Mouse (Mus musculus) MN1 (cell line): Measurements from ENCODE around the gene Cadps2.

ENCODE experiments used
- DNase-seq: peaks from one replicate; pipeline ENCODE4 v3.0.0-alpha.2; 2016; ENCODE audit warnings: low spot score

Gene Cadps2

GRCm38 (mm10) chr6:23762204-23762603 lies 77.0 kb downstream of the Cadps2 start:
- DNase-seq: no peak

DNA sequence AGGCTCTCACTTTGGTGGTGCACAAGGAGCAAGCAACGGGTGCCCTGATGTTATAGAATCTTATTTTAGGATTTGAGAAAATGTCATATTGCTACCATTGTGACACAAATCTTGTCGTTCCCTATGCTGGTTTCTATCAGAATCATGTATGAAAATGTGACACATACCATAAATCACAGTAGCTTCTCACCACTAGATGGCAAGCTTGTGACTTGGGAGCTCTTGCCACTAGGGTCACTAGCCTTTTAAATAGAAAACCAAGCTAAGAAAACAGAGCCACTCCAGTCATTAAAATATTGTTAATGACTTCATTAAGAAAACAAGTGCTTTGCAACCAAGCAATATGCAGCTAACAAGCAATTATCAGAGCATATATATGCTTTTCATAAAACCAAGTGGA lies 81.0 kb downstream of the Cadps2 start:
- DNase-seq: no peak

GRCm38 (mm10) chr6:23748823-23749222 lies 90.4 kb downstream of the Cadps2 start:
- no peak for DNase-seq

DNA sequence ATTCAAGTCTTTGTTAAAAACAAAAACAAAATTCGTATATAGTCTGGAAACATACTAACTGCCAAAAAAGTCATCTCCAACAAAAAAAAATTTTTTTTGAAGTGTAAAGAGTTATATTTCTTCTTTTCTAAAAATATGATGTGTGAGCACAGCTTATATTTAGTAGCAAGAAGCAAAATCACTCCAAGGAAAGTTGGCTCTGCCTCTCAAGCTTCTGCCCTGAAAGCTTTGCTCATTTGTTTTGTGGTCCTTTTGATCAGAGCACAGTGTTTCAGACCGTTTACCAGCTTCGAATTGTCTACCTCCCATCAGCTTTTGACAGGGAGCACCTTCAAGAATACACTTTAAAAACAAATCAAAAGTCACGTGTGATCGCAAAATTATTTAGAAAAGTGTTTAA lies 99.2 kb downstream of the Cadps2 start:
- no peak for DNase-seq

DNA sequence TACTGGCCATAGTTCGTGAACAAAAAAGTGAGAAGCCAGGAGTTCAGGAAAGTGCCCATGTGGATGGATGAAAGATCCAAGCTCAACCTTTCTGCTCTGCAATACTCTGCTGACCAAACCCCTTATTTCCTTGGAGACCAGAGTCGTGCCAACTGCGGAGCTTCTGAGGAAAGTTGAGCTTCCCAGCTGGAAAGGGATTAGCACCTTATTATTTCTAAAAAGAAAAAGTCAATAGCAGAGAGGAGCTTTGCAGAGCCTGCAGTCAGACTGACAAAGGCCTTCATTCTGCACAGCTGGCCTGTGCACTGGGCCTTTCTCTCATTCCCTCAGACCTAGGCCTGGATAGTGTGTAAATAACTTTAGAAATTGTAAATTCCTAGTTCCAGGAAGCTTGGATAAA lies 106.5 kb downstream of the Cadps2 start:
- no peak for DNase-seq

DNA sequence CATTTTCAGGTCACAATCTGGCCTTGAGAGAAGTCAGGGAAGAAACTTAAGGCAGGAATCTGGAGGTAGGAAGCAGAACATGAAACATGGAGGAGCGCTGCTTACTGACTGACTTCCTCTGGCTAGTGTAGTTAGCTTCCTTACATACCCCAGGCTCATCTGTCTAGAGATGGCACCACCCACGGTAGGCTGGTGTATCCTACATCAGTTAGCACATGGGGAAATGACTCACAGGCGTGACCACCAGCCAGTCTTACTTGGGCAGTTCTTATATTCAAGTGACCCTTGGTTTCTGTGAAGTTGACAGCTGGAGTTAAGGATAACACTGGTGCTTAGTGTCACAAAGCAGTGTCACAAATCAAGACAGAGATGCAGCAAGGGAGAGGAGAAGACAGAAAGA lies 110.6 kb downstream of the Cadps2 start:
- DNase-seq: no peak

GRCm38 (mm10) chr6:23723697-23724096 lies 115.5 kb downstream of the Cadps2 start:
- no peak for DNase-seq

DNA sequence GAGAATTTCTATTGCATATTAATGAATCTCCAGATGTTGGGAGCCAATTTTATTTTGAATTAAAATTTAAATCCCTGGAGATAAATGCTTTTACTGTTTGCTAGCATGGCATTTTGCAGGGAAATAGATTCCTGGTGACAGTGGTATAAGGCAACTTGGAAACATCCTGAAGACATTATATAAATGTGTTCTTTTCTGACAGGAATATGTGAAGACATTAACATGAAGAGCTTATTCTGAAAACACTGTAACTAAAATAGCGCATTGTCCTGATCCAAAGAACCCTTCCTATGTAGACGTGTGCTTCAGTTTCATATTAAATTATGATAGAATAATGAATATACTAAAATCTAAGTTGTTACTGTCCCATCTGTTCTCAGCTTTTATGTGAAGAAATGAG lies 118.8 kb downstream of the Cadps2 start:
- no peak for DNase-seq

DNA sequence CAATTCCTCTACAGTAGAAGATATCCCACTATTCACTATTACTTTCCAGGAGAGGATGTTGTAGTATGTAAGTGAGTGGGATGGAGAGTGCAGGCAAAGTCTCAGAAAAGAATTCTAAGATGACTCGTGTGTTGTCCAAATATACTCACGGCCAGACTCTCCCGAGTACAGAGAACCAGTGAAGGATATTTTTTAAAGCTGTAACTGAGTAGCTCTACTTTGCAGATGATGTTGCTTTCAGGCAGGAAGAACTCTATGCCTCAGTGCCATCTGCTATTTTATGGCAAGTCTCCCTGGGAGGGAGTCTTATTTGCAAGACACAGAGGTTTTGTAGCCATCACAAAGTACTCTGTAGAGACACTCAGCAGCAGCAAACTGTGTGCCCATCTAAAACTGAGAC lies 131.7 kb downstream of the Cadps2 start:
- no peak for DNase-seq

DNA sequence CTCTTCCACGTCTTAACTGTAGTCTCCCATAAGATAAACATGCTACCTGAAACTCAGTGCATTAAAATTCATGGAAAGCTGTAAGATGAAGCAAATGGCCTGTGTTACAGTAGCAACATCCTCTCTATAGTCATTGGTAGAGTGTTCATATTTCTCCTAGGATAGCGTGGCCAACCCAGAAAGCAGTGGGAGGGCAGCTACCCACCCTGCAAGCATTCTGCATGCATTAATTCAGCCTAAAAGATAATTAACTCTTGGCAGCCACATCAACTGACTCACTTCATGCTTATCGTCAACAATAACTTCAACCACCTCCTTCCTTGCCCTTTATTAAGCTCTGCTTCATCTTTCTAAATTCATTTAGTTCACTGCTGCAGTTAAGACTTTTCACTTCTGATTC lies 138.3 kb downstream of the Cadps2 start:
- no peak for DNase-seq

GRCm38 (mm10) chr6:23678172-23678571 lies 161.0 kb downstream of the Cadps2 start:
- DNase-seq: no peak

- DNase-seq: no peak
Measured at GRCm38 (mm10) chr6:23655036-23655435, 184.2 kb downstream of the Cadps2 start, which contains the start of gene Rnf148. Gene Rnf148 (minus strand): TSS chr6:23655136.

- no peak for DNase-seq
Measured at GRCm38 (mm10) chr6:23650205-23650604, 189.0 kb downstream of the Cadps2 start, which contains the start of gene Rnf133. Gene Rnf133 (minus strand): TSS chr6:23650305.

- DNase-seq: no peak
Measured at GRCm38 (mm10) chr6:23648732-23649131, 190.5 kb downstream of the Cadps2 start.

DNA sequence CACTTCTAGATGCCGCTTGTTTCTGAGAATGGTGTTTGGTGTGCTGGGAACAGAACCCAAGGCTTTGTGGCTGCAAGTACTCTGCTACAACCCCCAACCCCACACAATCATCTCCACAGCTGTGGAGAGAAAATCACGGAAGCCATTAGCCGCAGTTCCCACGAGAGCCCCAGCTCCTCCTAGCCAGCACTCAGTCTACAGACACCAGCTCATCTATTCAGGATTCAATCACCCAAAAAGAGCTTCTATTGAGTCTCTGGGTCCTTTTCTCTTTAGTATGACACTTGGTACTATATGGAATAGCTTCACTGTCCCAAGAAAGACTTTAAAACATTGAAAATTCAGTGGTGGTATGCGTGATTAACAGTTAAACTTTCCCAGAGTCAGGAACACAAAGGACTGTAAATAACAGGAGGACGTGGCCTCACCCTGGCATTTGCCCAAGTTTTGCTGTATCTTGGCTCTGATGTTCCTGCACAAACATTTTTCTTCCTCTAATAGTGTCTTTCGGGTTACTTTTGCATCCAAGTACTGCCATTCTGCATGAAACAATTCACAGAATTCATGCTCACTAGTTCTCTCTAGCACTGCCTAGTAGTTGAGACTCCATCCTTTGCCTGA lies 191.5 kb downstream of the Cadps2 start:
- DNase-seq: no peak

GRCm38 (mm10) chr6:23637081-23637480 lies 202.1 kb downstream of the Cadps2 start:
- no peak for DNase-seq

DNA sequence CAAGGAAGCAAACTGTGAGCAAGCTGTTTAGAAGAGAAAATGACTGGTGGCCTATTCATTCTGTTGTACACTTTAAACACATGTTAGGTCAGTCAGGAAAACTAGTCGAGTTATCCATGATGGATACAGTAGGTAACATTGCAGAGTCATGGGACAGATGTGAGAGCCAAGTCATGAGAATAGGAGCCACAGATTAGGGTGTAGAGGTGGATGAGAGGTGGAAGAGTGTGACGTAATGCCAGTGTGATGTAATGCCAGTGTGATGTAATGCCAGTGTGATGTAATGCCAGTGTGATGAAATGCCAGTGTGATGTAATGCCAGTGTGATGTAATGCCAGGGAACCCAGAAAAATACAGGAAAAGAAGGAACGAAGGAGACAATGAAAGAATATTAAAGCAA lies 204.0 kb downstream of the Cadps2 start:
- DNase-seq: no peak

DNA sequence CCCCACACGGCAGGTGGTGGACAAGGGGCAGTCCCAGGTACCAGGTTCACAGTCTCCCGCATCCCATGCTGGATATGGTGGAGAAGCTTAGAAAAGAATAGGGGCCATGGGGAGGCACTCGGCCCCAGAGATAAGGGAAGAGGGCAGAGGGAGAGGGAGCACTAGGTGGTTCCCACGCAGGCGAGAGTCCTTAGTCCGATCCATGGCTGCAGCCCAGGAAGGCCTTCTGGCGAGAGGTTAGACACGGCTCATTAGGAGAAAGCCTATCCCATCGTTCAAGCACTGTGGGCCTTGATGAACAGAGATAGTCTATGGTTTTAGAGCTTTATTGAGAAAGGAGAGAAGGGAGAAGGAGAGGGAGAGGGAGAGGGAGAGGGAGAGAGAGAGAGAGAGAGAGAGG lies 205.2 kb downstream of the Cadps2 start:
- DNase-seq: no peak

- no peak for DNase-seq
Measured at GRCm38 (mm10) chr6:23630465-23630864, 208.8 kb downstream of the Cadps2 start.

GRCm38 (mm10) chr6:23575102-23575501 lies 264.1 kb downstream of the Cadps2 start:
- no peak for DNase-seq

DNA sequence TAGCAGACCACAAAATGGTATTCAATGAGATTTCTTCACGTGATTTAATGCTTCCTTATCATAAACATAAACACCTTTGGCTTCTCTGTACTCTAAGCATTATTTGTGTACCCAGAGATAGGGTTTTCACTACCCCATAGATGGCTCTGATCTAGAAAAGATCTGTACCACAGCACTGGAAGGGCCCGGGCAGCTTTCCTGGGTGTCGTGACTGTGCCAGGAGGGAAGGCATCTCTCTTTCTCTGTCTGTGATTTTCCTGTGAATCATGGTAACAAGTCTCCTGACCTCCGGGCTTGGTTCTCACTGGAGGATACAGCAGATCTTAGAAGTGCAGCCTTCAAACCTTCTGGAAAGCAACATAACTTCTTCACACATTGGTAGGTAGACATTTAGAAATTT lies 265.5 kb downstream of the Cadps2 start:
- DNase-seq: no peak

DNA sequence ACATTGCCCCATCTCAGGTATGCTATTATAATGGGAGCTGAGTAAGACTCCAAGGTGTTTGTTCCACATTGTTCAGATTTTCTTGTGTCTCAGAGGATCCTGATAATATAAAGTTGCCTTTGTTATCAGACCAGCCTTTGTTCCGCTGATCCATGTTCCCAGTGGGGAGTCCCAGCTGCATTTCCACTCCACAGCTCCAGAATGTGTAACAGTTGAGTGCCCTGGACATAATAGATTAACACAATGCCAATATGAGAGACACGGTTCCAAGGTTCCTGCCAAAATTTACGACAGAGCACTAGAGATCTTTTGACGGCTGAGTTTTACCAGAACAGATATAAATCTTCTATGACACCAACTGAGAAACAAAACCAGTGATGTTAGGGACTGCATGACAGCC lies 266.8 kb downstream of the Cadps2 start:
- no peak for DNase-seq

DNA sequence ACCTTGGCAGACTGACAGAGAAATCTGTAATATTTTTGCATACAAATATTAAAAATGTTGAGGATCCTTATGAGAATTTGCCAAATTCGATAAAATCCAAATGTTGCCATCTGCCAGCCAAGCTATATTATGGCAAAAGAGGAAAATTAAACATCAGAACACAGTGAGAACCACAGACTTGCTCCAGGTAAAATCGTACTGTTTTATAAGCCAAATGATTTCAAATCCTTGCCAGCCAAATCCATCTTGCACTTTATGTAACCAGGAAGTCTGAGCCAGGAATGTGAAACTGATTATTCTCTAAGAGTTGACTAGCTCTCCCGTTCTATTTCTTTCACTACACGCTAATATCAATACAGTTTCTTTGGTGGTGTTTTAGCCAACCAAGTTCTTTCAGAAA lies 269.5 kb downstream of the Cadps2 start:
- DNase-seq: no peak

DNA sequence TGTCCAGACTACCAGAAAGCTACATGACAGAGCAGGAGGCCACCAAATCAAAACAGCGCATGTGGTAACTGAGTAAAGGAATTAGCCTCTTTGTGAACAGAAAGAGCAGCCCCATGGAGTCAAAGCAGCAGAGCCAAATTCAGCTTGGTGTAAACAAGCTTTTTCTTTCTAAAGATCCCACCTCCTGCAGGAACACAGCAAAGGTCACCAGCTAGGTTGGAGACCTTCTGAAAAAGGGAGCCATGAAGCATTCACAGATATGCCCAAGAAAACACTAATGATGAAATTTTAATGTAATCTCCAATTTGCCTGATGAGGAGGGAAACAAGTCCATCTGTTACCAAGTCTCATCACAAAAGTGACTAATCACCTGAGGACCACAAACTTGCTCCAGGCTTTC lies 270.5 kb downstream of the Cadps2 start:
- DNase-seq: no peak

DNA sequence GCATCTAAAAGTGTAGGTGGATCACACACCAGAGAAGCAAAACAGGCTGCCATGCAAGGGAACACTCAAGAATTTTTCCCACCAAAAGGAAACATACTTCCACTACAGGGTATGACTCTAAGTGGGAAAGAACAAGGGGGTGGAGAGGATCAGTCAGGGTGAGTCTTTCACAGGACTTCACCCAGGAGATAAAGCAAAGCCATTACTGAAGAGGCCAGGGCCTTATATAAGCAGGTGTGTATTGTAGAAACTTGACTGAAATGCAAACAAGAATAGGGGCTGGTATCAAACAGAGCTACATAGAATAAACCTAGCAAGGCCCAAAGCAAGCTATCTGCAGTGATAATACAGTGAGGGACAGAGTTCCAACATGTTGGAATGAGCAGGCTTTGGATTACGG lies 271.6 kb downstream of the Cadps2 start:
- DNase-seq: no peak
